Mouse (Mus musculus) kidney, postnatal 10 days (tissue): ENCODE measurements around the gene Ncam1.
A peak's percentile ranks its signal among the peaks of the same experiment; 100 is the strongest.

Experiments
- DNase-seq: peaks from one replicate; pipeline ENCODE4 v3.0.0; 2021; ENCODE audit warnings: mixed read lengths

The Ncam1 gene

DNA sequence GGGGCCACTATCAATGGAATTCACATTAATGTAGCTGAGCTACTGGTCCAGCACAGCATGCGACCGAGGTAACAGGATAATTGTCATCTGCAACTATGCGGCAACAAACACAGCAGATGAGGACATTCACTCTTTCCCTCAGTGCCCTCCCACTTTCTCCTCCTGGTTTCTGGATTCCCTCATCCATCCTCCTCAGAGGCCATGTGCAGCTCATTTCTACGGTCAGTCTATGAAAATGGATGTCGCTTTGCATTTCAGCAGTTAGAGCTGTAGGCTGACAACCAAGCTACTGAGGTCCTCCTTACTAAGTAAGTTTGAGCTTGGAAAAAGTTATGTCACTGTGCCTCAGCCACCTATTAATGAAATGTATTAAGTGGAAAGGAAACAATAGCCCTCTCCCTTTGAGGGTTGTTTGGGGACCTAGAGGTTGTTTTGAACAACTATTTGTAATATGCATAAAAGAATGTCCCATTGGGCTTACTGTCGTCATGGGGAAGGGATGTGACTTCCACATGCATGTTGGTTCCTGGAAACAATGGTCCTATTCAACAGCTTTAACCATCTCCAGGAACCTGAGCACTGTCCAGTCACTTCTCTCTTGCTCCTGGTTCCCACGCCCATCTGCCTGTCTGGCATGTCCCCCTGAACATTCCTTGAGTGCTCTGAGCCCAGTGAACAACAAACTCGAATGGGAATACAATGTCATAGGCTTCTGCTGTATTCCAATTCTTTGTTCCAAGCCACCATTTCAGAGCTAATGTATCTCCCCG lies 122.8 kb downstream of the Ncam1 start:
- DNase-seq: no peak

DNA sequence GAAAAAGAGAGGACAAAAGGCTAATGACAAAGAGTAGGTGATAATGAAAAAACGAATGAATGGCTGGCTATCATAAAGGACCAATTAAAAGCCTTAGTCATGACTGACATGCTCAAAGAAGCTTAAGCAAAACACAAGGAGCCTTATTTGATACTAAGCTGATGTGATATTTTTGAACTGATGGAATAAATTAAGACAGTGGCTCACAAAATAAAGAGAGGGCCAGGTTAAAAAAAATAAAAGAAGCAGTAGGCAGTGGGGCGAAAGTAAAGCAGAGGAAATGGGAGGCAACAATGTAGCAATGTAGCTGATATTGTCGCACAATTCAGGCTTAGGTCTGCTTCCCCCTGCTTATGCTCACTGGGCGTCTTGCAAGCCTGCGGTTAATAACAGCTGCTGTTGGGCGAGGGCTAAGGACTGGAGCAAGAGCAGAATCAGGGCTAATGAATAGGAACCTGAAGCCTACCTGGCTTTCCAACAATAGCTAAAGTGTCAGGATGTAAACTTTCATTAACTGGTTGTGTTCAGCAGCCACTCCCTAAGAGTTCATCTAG lies 126.0 kb downstream of the Ncam1 start:
- no peak for DNase-seq

DNA sequence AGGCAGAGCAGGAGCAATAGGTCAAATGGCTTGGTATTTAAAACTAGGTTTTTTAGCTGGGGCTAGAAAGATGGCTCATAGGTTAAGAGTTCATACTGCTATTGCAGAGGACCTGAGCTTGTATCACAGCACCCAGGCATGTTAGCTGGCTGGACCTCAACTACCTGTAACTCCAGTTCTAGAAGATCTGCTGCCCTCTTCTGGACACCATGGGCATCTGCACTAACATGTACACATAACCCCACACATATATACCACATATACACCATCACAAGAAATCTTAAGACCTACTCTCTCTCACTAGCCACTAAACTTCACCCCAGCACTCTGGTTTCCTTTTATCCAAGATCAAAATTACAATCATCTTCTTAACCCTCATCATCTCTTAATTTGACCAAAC lies 131.7 kb downstream of the Ncam1 start:
- DNase-seq: no peak

DNA sequence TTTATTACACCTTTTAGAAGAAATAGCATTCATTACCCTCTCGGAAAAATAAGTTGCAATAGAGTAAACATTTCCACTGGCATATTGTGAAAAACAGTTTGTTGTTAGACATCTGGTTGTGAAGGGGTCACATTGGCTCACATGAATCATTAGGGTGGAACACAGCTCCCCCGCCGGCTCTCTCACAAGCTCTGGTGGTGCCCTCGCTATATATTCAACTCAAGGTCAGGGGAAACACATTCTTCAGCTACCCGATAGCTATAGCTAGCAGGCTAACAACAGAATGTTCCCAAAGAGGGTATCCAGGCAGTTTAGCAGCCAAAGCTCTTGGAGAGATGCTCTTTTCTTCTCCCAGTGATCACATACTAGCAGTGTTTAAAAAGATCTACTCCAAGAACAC lies 133.4 kb downstream of the Ncam1 start:
- no peak for DNase-seq

DNA sequence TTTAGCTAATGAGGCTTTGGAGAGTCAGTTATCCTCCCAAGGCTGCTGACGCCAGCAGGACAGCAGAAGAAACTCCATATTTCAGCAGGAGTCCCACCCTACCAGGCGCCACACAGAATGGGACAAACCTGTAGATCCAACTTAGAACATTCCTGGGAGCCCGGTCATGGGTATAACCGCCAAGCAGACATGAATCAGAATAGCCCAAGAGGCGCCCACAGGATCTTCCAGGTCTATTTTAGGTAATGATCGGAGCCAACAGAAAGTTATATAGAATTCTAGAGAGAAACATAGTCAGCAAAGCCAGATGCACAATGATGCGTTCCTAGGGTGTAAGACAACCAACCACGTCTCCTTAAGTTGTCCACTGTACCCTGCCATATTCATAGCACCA lies 134.8 kb downstream of the Ncam1 start:
- no peak for DNase-seq

DNA sequence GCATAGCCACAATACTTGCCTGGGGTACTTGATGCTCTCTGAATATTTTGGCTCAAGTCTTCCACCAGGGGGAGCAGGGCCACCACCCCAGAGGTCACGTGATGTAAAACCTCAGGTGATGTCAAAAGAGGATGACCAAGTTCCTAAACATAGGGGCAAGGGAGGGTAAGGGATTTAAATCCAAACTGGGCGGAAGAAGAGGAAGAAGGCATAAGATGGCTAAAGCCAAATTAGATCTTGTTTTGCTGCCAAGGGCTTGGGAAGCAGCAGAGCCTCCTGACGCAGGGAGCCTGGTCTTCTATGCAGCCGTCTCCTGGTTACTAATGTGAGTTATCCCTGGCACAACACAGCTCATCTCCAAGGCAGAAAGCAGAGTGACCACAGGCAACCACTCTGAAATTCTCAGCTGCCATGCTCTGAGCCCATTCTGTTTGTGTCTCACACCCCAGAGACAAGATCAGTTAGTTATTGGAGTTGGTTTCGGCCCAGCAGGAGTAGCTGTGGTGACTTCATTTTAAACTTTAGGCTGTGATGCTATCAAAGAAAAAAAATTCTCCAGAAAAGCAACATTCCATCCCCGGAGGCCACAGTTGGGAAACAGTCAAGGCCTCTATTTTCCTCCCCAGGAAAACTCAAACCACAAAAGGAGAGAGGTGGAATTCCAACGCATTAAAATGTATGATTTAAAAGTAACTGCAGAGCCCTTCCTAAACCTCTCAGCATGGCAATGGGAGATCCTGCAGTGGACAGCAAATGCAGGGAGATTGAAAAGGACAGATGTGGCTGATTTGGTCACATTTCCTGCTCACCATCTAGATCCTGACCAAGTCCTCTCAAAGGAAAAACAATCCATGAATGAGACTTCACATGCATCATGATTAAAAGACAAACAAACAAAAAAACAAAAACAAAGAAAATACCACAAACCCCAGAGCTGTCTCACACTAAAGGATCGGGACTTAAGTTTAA lies 135.5 kb downstream of the Ncam1 start:
- DNase-seq: peak; percentile 50

DNA sequence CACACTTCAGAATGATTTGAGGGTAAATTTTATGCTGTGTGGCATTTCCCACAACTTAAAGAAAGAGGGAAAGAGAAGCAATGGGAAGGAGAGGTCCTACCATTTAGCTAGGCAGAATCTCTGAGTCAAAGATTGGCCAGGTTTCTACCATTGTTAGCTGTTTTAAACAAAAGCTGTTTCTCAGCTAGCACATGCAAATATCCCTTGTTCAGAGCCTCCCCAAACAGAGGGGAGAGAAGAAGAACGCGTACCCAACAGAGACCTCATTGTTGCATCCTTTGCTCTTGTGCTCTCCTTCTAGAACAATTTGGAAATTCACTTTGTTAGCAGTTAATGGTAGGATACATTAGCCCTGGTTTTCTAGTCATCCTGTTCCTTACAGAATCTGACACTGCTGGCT lies 137.2 kb downstream of the Ncam1 start:
- DNase-seq: no peak

DNA sequence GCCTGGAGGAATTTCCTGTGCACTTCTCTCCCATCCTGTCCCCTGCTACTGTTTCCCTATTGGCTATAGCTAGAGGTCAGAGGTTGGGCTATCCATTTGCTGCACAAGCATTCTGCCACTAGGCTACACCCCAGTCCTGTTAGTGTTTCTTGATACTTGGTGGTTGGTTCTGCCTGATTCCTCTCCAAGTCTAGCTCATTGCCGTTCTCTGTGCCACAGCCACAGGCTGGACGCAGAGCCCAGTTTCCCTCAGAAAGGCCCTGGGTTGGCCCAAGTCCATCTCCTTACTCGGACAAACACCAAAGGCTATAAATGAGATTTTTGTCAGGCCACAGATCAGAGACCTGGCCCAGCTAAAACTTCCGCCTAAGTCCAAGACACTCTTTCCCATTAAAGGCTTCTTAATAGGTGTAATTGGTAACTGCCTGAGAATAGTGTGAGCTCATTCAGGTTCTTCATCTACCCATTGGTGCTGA lies 140.3 kb downstream of the Ncam1 start:
- DNase-seq: peak; percentile 29

DNA sequence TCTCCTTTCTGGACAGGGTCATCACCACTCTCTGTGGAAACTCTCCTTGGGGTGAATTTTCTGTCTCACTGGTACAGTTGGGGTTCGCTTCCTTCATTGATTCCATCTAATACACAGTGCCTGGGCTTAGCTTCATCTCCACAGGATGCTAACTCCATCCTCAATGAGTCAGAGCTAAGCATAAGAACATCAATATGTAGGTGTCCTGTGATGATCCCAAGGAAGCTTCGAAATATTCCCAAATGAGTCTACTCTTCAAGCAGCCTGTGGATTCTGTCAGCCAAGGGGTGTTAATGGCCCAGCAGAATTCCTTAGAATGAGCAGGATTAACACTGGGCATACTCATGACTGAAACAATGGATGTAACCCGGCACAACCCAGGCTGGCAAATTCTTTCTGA lies 144.3 kb downstream of the Ncam1 start:
- DNase-seq: no peak

DNA sequence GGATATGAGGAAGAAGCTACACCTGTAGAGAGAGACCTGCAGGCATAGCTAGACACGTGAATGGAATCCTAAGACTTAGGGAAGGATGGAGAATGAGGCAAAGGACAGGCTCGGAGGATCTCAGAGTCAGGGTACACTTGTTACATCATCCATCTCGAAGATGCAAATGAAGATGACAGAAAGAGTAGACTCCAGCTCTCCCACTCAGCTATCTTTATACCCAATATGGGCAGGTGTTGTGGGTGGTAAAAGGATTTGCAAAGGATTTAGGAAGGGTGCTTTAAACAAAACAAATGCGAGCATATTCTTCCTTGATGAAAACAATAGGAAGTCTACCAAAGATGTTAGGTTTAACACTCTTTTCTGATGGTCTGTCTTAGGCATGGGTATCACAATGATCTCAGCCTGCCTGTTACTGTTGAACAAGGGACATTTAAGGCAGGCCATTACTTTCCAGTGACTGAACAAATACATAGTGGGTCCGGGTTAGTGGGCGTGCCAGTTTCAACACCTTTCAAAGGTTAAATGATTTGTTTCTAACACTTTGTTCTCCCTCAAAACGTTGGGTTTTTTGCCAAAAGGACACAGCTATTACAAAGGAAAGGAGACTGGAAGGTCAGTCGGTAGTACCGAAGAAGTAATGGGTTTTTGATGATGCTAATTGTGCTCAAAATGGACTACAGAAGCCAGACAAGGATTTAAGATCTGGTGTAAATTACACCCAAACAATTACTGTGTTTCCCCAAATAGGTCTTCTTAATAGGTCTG lies 145.1 kb downstream of the Ncam1 start:
- DNase-seq: no peak

DNA sequence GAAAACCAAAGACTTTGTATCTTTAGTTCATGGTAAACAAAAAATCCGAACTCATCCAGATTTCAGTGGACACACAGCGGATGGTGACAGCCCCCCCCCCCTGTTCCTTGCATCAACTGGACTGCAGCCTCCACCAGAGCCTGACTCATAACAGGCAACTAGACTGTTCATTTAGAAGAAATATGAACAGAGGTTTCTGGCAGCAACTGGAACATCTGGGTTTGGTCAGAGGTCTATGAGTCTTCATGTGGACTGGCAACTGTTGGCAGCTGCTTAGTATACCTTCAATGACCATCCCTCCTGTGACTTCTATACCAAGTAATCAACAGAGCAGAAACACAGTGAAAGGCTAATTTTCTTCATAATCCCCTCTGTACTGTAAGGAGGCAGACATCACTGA lies 154.4 kb downstream of the Ncam1 start:
- DNase-seq: no peak

DNA sequence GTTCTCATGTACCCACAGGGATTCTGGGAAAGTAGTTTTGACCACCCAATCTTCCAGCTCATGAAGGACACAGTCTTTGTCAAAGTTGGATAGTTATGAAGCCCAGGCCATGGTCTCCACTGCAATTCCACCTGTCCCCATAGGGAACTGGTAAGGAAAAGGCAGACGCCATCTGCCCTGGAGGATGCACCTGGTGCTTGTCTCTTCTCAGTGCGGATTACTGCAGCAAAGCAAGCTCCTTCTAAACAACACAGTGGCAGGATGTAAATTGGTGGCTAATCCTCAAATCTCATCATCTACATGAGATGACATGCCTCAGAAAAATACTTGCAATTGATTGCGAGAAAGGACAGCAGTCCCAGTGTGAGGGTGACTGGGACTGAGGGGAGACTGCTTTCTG lies 158.0 kb downstream of the Ncam1 start:
- no peak for DNase-seq

DNA sequence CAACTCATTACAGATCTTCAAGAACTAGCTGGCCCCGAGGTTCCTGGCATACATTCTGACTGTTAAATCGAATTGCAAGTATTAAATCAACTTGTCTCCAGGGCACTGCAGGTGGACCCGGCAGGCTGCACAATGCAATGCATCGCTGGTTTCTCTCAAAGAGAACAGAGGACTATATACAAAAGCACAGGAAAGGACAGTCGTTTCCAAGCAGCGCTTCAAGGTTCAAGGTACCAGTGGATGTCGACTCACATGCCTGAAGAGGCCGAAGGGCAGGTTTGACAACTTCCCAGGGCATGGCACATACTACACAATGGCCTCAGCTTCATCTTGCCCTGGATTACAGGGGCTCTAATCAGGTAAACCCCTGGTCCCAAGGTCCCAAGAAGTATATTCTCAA lies 158.6 kb downstream of the Ncam1 start:
- DNase-seq: peak; percentile 35

DNA sequence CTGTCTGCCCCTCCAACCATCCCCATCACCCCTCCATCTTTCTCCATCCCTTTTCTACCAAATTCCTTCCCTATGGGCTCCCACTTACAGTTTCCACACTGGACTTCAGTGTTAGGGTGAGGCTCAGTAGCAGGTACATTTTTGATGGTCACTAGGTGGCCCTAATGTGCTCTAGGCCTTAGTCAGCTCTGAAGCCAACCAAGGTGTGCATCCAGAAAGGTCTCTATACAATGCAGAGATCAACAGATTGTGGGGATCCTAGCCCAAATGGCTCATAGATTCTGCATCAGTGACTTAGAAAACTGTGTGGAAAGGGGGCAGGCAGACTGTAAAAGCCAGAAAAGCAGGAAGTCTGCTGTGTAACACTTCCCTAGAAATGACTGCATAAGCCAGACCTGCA lies 160.8 kb downstream of the Ncam1 start:
- no peak for DNase-seq

DNA sequence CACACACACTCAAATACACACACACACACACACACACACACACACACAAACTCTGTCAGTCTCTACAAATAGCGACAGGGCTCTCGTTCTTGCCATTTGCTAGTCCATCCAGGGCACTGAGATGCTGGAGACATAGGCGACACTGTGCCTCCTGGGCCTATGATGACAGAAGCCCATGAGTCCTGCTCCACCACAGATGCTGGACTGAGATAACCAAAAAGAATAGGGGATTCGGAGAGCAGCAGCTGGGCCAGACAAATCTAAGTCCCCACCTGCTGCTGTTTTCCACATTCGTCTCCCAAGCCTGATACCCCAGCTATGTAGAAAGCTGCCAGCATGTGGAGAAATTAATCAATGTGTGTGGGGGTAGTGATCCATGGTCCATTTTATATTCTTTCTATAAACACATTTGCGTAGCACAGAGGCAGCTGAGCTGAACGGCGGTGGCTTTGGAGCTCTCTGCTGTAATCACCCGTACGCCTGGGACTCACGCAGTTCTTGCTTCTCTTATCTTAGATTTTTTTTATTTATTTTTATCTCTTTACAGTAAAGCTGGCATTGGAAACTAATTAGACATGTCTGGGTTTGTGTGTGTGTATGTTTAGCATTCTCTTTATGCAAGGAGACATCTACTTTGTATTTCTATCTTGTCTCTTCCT lies 162.9 kb downstream of the Ncam1 start:
- DNase-seq: no peak

DNA sequence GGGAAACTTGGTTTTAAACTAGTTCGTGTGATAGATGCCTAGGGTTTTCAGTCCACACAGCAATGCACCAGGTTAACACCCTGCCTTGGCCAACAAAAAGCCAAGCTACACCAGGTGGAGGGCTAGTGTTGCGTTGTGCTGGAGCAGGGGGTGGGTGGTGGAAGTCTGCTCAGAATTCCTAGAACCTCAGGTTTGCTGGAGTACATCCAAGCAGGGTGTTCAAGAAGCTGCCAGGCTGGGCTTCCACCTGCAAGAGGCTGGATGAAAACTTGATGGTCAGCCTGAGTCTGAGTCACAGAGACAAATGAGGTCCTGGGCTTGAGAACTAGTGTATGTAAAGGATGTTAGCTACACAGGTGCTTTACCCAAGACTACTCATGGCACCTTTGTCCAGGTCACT lies 166.1 kb downstream of the Ncam1 start:
- no peak for DNase-seq

DNA sequence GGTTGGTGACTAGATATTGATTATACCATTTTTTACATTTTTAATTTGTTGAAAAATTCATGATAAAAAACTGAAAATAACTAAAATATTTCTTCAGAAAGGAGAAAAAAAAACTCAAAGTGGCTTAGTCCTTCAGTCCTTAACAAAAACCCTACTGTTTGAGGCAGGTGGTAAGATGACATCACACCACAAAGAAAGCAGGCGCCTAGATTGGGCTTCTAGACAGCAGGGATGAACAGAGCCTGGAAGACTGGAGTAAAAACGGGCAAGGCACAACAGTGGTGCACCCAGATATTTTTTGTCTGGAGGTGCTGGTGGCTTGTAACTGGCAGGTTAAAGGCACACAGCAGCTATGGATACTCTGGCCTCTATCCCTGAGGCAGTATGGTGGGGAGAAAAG lies 168.4 kb downstream of the Ncam1 start:
- no peak for DNase-seq

DNA sequence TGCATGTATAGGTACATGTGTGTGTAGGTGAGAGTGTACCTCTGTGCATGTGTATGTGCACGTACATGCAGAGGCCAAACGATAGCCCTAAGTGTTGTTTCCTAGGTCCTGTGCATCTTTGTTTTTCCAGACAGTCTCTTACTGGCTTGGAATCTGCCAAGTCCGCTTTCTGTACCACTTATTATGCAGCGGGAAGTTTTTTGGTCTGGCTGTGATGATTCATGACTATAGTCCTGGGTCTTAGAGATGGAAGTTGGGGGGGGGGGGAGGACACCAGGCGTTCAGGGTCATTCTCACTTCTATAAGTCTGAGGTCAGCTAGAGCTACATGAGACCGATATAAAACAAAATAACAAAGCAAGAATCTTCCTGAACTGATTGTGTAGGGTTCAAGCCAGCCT lies 173.8 kb downstream of the Ncam1 start:
- no peak for DNase-seq

DNA sequence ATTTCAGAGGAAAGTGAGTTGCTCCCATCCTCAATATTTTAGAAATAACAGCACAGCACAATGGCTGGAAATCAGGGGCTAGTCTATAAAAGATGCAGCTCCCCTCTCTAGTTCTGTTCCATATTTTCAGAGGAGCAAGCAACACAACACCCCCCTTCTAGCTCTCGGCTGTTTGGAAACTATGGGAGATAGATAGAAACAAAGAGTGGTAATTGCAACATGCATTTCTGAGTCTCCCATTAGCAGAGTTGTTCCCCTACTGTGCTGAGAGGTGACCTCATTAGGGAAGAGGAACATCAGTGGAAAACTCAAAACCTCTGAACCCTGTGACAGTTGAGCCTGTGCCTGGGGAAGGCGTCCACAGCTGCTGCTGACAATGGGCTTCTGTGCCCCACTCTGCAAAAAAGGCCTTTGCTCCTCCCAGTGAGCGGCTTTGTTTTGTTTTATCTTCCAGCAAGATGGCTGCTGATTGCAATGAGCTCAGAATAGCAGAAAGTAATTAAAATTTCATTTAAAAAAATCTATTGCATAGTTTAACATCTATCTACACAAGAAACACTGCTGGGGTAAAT lies 174.7 kb downstream of the Ncam1 start:
- no peak for DNase-seq

DNA sequence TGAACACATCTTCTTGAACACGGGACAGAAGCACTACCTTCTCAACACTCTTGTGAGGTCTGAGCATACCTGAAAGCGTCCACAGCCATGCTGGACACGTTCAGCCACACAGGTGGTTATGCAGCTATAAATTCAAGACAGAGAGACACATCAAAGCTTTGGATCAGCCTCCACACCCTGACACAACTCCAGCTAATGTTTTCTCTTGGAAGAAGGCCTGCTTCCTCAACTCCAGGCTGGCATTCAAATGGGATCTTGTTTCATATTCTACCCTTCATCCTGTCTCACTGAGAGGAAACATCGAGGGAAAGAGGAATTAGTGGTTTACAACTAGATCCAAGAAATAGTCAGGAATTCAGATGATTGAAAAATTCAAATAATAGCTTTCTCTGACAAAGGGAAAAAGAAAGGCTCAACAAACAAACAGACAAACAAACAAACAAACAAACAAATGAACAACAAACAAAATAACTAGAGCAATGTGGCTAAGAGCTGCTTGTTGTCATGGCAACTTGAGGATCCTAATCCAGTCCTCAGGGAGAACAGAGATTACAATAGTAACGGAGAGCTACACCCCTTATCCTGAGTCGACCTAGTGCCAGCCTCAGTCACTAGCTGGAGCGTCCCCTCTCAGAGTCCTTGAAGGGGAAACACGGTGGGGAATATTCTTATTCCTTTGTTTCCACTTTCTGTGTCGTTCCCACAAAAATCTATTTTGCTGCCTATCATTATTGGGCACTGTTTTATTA lies 175.6 kb downstream of the Ncam1 start:
- no peak for DNase-seq

DNA sequence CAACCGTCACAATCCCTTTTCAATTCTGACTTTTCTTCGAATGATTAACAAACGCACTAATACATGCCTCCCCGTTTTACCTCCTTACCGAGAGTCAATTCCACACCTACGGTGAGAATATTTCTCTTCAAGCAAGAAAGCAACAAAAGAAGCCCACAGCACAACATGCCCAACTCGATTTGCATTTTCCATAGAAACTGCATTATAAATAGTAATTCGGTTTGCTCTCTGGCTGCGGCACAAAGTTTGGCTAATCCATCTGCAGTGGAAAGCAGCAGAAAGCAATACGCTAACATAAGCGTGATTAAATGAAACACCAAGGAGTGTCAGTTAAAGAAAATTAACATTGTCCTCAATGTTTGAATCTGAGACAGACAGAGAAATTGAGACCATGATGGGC lies 177.0 kb downstream of the Ncam1 start:
- no peak for DNase-seq
